Mouse (Mus musculus): ENCODE data around the gene Clcn7. TPM values are rescaled to one million over a fixed set of nuclear protein-coding genes. Genes with fewer than 3 reads are reported as not detected.

Clcn7 gene
- polyA plus RNA-seq, 1 experiment from 2014 or later = 25.2 TPM

GRCm38 (mm10) chr17:25184129-25184691 is 51.0 kb downstream of the Clcn7 start, which contains the start of gene BC003965:
Gene BC003965, plus strand, starts transcription at chr17:25184554.
- peaks cover 27% of the 10 kb centered on the region for H3K4me1 ChIP-seq
- H3K4me3 ChIP-seq = peak within 1 kb of the TSS; percentile 70
- H3K36me3 ChIP-seq = peaks cover 7% of the 10 kb centered on the region
- peak within 1 kb of the TSS; percentile 89 for H3K4me2 ChIP-seq
- no peaks in the 10 kb centered on the region for H3K27me3 ChIP-seq
- WGBS = under 1% methylated on average over 50 of the region's 50 CpGs
- peak within 1 kb of the TSS; percentile 78 for H3K9ac ChIP-seq
- peak within 1 kb of the TSS; percentile 92 for H3K27ac ChIP-seq
- peak; percentile 82 for ATAC-seq (ENCODE audit: insufficient number of reproducible peaks, low FRiP score, low TSS enrichment, low read depth)
- H3K9me3 ChIP-seq = no peaks in the 10 kb centered on the region

GRCm38 (mm10) chr17:25184961-25185360 is 51.8 kb downstream of the Clcn7 start:
- H3K27ac ChIP-seq = peak overlapping the region; percentile 92
- H3K9me3 ChIP-seq = no peaks in the 10 kb centered on the region
- H3K4me3 ChIP-seq = peak overlapping the region; percentile 70
- H3K9ac ChIP-seq = peak overlapping the region; percentile 78
- H3K4me2 ChIP-seq = peak overlapping the region; percentile 89
- 8% methylated on average over 17 of the region's 17 CpGs for WGBS
- no peaks in the 10 kb centered on the region for H3K27me3 ChIP-seq
- peaks cover 35% of the 10 kb centered on the region for H3K4me1 ChIP-seq
- H3K36me3 ChIP-seq = peaks cover 7% of the 10 kb centered on the region
- no peak for ATAC-seq (ENCODE audit: insufficient number of reproducible peaks, low FRiP score, low TSS enrichment, low read depth)

DNA sequence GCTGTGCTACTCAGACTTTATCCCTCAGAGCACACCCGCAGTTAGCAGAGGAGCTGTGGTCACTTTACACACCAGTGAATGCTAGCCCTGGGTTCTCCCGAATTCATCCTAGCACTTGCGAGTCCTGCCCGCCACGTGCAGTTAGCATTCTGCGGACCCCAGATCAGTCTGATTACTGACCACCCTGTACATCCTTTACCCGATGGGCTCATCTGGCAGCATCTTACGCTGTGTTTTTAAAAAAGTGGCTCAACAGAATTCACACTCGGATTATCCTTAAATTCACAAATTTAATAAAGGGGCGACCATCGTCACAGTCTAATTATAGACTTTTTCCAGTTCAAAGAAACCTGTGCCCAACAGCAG is 54.6 kb downstream of the Clcn7 start:
- Histone ChIP-seq H3K27me3 (no peaks in the 10 kb centered on the region), H3K9me3 (no peaks in the 10 kb centered on the region), H3K4me2 (peak overlapping the region; percentile 79), H3K4me3 (peak overlapping the region; percentile 91), H3K9ac (peak overlapping the region; percentile 94), H3K27ac (peak overlapping the region; percentile 89), H3K36me3 (peaks cover 25% of the 10 kb centered on the region), H3K4me1 (peaks cover 35% of the 10 kb centered on the region)
- ATAC-seq (ENCODE audit: insufficient number of reproducible peaks, low FRiP score, low TSS enrichment, low read depth) = no peak
- 5% methylated on average over 11 of the region's 11 CpGs for WGBS

DNA sequence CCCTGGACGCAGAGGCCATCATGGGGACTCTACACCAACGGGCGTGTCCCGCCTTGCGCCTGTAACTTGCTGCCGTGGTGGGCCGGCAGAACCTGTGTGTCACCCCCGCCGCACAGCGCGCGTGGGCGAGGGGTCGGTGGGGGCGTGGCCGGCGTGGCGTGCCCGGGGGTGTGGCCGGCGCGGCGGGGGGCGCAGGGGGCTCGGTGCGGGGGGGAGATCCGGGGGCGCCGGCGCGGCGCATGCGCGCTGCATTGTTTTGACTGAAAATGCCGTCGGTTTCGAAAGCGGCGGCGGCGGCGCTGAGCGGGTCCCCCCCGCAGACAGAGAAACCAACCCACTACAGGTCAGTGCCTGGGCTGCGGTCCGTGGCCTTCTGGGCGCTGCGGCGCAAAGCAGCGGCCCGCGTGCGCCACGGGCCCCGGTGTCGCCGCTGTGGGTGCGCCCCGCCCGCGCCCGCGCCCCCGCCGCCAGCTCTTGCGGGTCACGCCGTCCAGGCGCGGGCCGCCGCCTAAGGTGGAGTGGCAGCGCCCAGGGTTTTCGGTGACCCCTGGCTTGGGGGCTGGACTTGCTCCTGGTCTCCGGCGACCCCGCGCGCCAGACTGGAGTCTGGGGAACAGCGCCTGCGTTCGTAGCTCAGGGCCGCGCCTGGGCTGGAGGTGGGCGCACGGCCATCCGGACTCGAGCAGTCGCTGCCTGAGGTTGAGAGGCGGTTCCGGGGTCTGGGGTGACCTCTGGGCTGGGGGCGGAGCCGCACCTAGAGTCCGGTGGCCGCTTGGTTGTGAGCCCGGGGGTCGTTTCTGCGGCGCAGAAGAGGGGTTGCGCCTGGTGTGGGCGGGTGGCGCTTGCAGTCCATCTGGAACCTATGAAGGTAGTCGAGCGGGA is 55.2 kb downstream of the Clcn7 start, which contains the start of gene Unkl:
TSS of gene Unkl (plus strand) at position 248 of the 882 bp plus-strand sequence.
- peak; percentile 66 for ATAC-seq (ENCODE audit: insufficient number of reproducible peaks, low FRiP score, low TSS enrichment, low read depth)
- peak within 1 kb of the TSS; percentile 89 for H3K27ac ChIP-seq

GRCm38 (mm10) chr17:25189091-25189490 is 55.9 kb downstream of the Clcn7 start:
- peaks cover 26% of the 10 kb centered on the region for H3K4me1 ChIP-seq
- ATAC-seq (ENCODE audit: insufficient number of reproducible peaks, low FRiP score, low TSS enrichment, low read depth) = no peak
- H3K27me3 ChIP-seq = no peaks in the 10 kb centered on the region
- peaks cover 31% of the 10 kb centered on the region for H3K36me3 ChIP-seq
- H3K27ac ChIP-seq = no peak overlapping the region
- no peaks in the 10 kb centered on the region for H3K9me3 ChIP-seq
- H3K4me3 ChIP-seq = peak overlapping the region; percentile 91
- H3K9ac ChIP-seq = peak overlapping the region; percentile 94
- 2% methylated on average over 15 of the region's 16 CpGs for WGBS
- peak overlapping the region; percentile 79 for H3K4me2 ChIP-seq

More for the DNA sequence above, 55.2 kb downstream of the Clcn7 start, which contains the start of gene Unkl:
- WGBS = under 1% methylated on average over 99 of the region's 104 CpGs
- peaks cover 25% of the 10 kb centered on the region for H3K36me3 ChIP-seq
- peak within 1 kb of the TSS; percentile 79 for H3K4me2 ChIP-seq
- H3K4me3 ChIP-seq = peak within 1 kb of the TSS; percentile 91
- no peaks in the 10 kb centered on the region for H3K27me3 ChIP-seq
- H3K9me3 ChIP-seq = no peaks in the 10 kb centered on the region
- H3K9ac ChIP-seq = peak within 1 kb of the TSS; percentile 94
- H3K4me1 ChIP-seq = peaks cover 31% of the 10 kb centered on the region

DNA sequence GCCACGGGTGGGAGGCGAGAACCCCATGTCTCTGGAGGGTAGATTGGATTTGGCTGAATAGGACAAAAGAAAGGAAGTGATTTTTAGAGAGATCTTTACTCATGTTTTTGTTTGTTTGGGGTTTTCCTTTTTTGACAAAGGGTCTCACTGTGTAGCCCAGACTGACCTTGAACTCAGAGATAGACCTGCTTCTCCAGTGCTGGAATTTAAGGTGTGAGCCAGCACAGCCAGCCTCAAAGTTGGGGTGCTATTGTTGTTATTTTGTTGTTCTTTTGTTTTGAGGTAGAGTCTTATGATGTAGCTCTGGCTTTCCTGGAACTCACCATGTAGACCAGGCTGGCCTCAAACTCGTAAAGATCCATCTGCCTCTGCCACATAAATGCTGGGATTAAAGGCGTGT is 69.2 kb downstream of the Clcn7 start:
- ATAC-seq (ENCODE audit: insufficient number of reproducible peaks, low FRiP score, low TSS enrichment, low read depth) = no peak
- no peaks in the 10 kb centered on the region for H3K27me3 ChIP-seq
- H3K27ac ChIP-seq = no peak overlapping the region
- 90% methylated on average over 4 of the region's 4 CpGs for WGBS
- H3K9me3 ChIP-seq = no peaks in the 10 kb centered on the region
- H3K4me3 ChIP-seq = no peak overlapping the region
- H3K4me1 ChIP-seq = no peaks in the 10 kb centered on the region
- peaks cover 83% of the 10 kb centered on the region for H3K36me3 ChIP-seq
- no peak overlapping the region for H3K9ac ChIP-seq
- no peak overlapping the region for H3K4me2 ChIP-seq

- peaks cover 90% of the 10 kb centered on the region for H3K36me3 ChIP-seq
- no peak overlapping the region for H3K9ac ChIP-seq
- H3K4me3 ChIP-seq = no peak overlapping the region
- no peaks in the 10 kb centered on the region for H3K9me3 ChIP-seq
- H3K27ac ChIP-seq = no peak overlapping the region
- WGBS = 80% methylated on average over 4 of the region's 4 CpGs
- no peaks in the 10 kb centered on the region for H3K27me3 ChIP-seq
- no peak for ATAC-seq (ENCODE audit: insufficient number of reproducible peaks, low FRiP score, low TSS enrichment, low read depth)
- H3K4me2 ChIP-seq = no peak overlapping the region
- no peaks in the 10 kb centered on the region for H3K4me1 ChIP-seq
Measured at GRCm38 (mm10) chr17:25210006-25210405, 76.8 kb downstream of the Clcn7 start.

DNA sequence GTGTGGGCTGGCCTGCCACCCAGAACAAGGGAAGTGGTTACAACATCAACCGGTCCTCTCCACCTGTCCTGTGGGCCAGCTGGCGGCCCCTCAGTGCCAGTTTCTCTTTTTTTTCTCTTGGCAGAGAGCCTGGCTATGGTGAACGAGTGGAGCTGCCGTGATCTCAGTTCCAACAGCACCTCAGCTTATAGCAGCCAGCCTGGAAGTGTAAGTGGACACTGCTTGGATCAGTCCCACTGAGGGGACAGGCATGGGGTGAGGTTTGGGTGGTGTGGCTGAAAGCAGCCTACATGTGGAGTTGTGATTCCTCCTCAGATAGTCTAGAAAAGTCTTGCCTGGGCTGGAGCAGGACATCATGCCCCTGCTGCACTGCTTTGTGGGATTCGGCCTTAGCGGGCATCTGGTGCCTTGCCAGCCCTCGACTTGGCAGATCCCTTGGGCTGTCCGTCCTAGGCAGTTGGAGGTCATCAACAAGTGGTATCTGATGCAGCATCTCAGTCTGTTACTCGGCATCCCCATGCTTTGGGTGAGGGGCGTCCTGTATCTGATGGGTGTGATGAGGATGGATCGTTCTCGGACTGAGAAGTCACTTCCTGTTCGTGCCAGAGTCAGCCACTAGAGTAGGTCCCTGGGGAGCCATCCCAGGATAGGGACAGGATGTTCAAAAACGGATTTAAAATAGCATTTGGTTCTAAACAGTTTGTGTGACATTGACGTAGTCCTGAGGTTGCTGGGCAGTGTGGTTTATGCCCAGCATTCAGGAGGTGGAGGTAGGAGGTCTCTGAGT is 77.7 kb downstream of the Clcn7 start:
- no peaks in the 10 kb centered on the region for H3K27me3 ChIP-seq
- ATAC-seq (ENCODE audit: insufficient number of reproducible peaks, low FRiP score, low TSS enrichment, low read depth) = no peak
- H3K4me3 ChIP-seq = no peak overlapping the region
- WGBS = 81% methylated on average over 15 of the region's 15 CpGs
- no peaks in the 10 kb centered on the region for H3K4me1 ChIP-seq
- no peaks in the 10 kb centered on the region for H3K9me3 ChIP-seq
- H3K4me2 ChIP-seq = no peak overlapping the region
- no peak overlapping the region for H3K27ac ChIP-seq
- no peak overlapping the region for H3K9ac ChIP-seq
- peaks cover 90% of the 10 kb centered on the region for H3K36me3 ChIP-seq

GRCm38 (mm10) chr17:25211705-25212104 is 78.5 kb downstream of the Clcn7 start:
- Histone ChIP-seq H3K4me3 (no peak overlapping the region), H3K36me3 (peaks cover 91% of the 10 kb centered on the region), H3K9ac (no peak overlapping the region), H3K27ac (no peak overlapping the region), H3K4me2 (no peak overlapping the region), H3K9me3 (no peaks in the 10 kb centered on the region), H3K4me1 (no peaks in the 10 kb centered on the region), H3K27me3 (no peaks in the 10 kb centered on the region)
- 81% methylated on average over 4 of the region's 4 CpGs for WGBS
- no peak for ATAC-seq (ENCODE audit: insufficient number of reproducible peaks, low FRiP score, low TSS enrichment, low read depth)

All from limb, embryonic 15.5 days (tissue).